Mouse (Mus musculus): ENCODE data around the gene Gm20695. TPM values are rescaled to one million over a fixed set of nuclear protein-coding genes. Genes with fewer than 3 reads are reported as not detected.
"Not testable (repeated sequence)": the region's sequence is repeated elsewhere in the genome, so short reads cannot be mapped to it uniquely, and the experiment has no call there.

Gene Gm20695
- polyA plus RNA-seq, 1 experiment from 2014 or later = 1.7 TPM

GRCm38 (mm10) chr16:3848416-3848815, 36.0 kb upstream of the Gm20695 start:
- Histone ChIP-seq H3K4me2 (ENCODE audit: low read length) (no peak overlapping the region), H3K9ac (ENCODE audit: low read length) (no peak overlapping the region), H3K4me3 (ENCODE audit: control insufficient read depth in 1 of 2, insufficient read depth in 1 of 2, low read depth in 1 of 2, low read length in 2 of 2) (no peak overlapping the region), H3K36me3 (ENCODE audit: control insufficient read depth, insufficient read depth, low read length) (no peaks in the 10 kb centered on the region), H3K9me3 (ENCODE audit: control insufficient read depth, low read length) (no peaks in the 10 kb centered on the region), H3K27ac (replicated peaks in 1 of 2; ENCODE audit: control insufficient read depth in 1 of 2, insufficient read depth in 1 of 2, low read depth in 2 of 2, low read length in 2 of 2) (no peak overlapping the region), H3K27me3 (ENCODE audit: control insufficient read depth, insufficient read depth, low read length) (no peaks in the 10 kb centered on the region), H3K4me1 (ENCODE audit: control insufficient read depth in 2 of 2, insufficient read depth in 2 of 2, low read length in 2 of 2) (peaks cover 6 to 7% of the 10 kb centered on the region in 2 experiments; a peak in 3 of 4 replicates)
- no peak for ATAC-seq (ENCODE audit: insufficient number of reproducible peaks, insufficient read depth, low FRiP score, low read depth)
- WGBS = 65% methylated on average over 3 of the region's 3 CpGs

- WGBS = 89% methylated on average over 13 of the region's 13 CpGs
- not testable (repeated sequence) for ATAC-seq (ENCODE audit: insufficient number of reproducible peaks, insufficient read depth, low FRiP score, low read depth); H3K9me3 ChIP-seq (ENCODE audit: control insufficient read depth, low read length)
Measured at GRCm38 (mm10) chr16:3851301-3851700, 33.1 kb upstream of the Gm20695 start.

GRCm38 (mm10) chr16:3852586-3852985, 31.9 kb upstream of the Gm20695 start:
- Histone ChIP-seq H3K36me3 (ENCODE audit: control insufficient read depth, insufficient read depth, low read length) (no peaks in the 10 kb centered on the region), H3K4me3 (ENCODE audit: control insufficient read depth in 1 of 2, insufficient read depth in 1 of 2, low read depth in 1 of 2, low read length in 2 of 2) (no peak overlapping the region), H3K27me3 (ENCODE audit: control insufficient read depth, insufficient read depth, low read length) (no peaks in the 10 kb centered on the region), H3K4me1 (ENCODE audit: control insufficient read depth in 2 of 2, insufficient read depth in 2 of 2, low read length in 2 of 2) (peaks cover 1 to 5% of the 10 kb centered on the region in 2 experiments; a peak in 2 of 4 replicates), H3K9me3 (ENCODE audit: control insufficient read depth, low read length) (no peaks in the 10 kb centered on the region), H3K27ac (replicated peaks in 1 of 2; ENCODE audit: control insufficient read depth in 1 of 2, insufficient read depth in 1 of 2, low read depth in 2 of 2, low read length in 2 of 2) (no peak overlapping the region), H3K9ac (ENCODE audit: low read length) (no peak overlapping the region), H3K4me2 (ENCODE audit: low read length) (no peak overlapping the region)
- ATAC-seq (ENCODE audit: insufficient number of reproducible peaks, insufficient read depth, low FRiP score, low read depth) = no peak
- 16% methylated on average over 11 of the region's 12 CpGs for WGBS

More at GRCm38 (mm10) chr16:3851301-3851700, 33.1 kb upstream of the Gm20695 start:
- not testable (repeated sequence) for H3K4me1 ChIP-seq (ENCODE audit: control insufficient read depth in 2 of 2, insufficient read depth in 2 of 2, low read length in 2 of 2); H3K9ac ChIP-seq (ENCODE audit: low read length); H3K27me3 ChIP-seq (ENCODE audit: control insufficient read depth, insufficient read depth, low read length); H3K4me2 ChIP-seq (ENCODE audit: low read length); H3K27ac ChIP-seq (replicated peaks in 1 of 2; ENCODE audit: control insufficient read depth in 1 of 2, insufficient read depth in 1 of 2, low read depth in 2 of 2, low read length in 2 of 2); H3K36me3 ChIP-seq (ENCODE audit: control insufficient read depth, insufficient read depth, low read length); H3K4me3 ChIP-seq (ENCODE audit: control insufficient read depth in 1 of 2, insufficient read depth in 1 of 2, low read depth in 1 of 2, low read length in 2 of 2)

GRCm38 (mm10) chr16:3854437-3855182, 29.8 kb upstream of the Gm20695 start:
- 60% methylated on average over 11 of the region's 11 CpGs for WGBS
- Histone ChIP-seq H3K4me2 (ENCODE audit: low read length) (no peak overlapping the region), H3K4me1 (ENCODE audit: control insufficient read depth in 2 of 2, insufficient read depth in 2 of 2, low read length in 2 of 2) (no peaks in the 10 kb centered on the region), H3K27me3 (ENCODE audit: control insufficient read depth, insufficient read depth, low read length) (no peaks in the 10 kb centered on the region), H3K27ac (replicated peaks in 1 of 2; ENCODE audit: control insufficient read depth in 1 of 2, insufficient read depth in 1 of 2, low read depth in 2 of 2, low read length in 2 of 2) (no peak overlapping the region), H3K36me3 (ENCODE audit: control insufficient read depth, insufficient read depth, low read length) (no peaks in the 10 kb centered on the region), H3K4me3 (ENCODE audit: control insufficient read depth in 1 of 2, insufficient read depth in 1 of 2, low read depth in 1 of 2, low read length in 2 of 2) (no peak overlapping the region), H3K9me3 (ENCODE audit: control insufficient read depth, low read length) (no peaks in the 10 kb centered on the region), H3K9ac (ENCODE audit: low read length) (no peak overlapping the region)
- ATAC-seq (ENCODE audit: insufficient number of reproducible peaks, insufficient read depth, low FRiP score, low read depth) = no peak

GRCm38 (mm10) chr16:3855776-3856175, 28.7 kb upstream of the Gm20695 start:
- Histone ChIP-seq H3K4me2 (ENCODE audit: low read length) (no peak overlapping the region), H3K4me3 (ENCODE audit: control insufficient read depth in 1 of 2, insufficient read depth in 1 of 2, low read depth in 1 of 2, low read length in 2 of 2) (no peak overlapping the region), H3K27me3 (ENCODE audit: control insufficient read depth, insufficient read depth, low read length) (no peaks in the 10 kb centered on the region), H3K36me3 (ENCODE audit: control insufficient read depth, insufficient read depth, low read length) (peaks cover 5% of the 10 kb centered on the region), H3K4me1 (ENCODE audit: control insufficient read depth in 2 of 2, insufficient read depth in 2 of 2, low read length in 2 of 2) (no peaks in the 10 kb centered on the region), H3K9me3 (ENCODE audit: control insufficient read depth, low read length) (no peaks in the 10 kb centered on the region), H3K27ac (replicated peaks in 1 of 2; ENCODE audit: control insufficient read depth in 1 of 2, insufficient read depth in 1 of 2, low read depth in 2 of 2, low read length in 2 of 2) (no peak overlapping the region), H3K9ac (ENCODE audit: low read length) (no peak overlapping the region)
- WGBS = 69% methylated on average over 1 of the region's 1 CpGs
- ATAC-seq (ENCODE audit: insufficient number of reproducible peaks, insufficient read depth, low FRiP score, low read depth) = no peak

GRCm38 (mm10) chr16:3859254-3859653, 25.2 kb upstream of the Gm20695 start:
- no peaks in the 10 kb centered on the region for H3K4me1 ChIP-seq (ENCODE audit: control insufficient read depth in 2 of 2, insufficient read depth in 2 of 2, low read length in 2 of 2)
- H3K4me2 ChIP-seq (ENCODE audit: low read length) = no peak overlapping the region
- peaks cover 30% of the 10 kb centered on the region for H3K36me3 ChIP-seq (ENCODE audit: control insufficient read depth, insufficient read depth, low read length)
- H3K27ac ChIP-seq (replicated peaks in 1 of 2; ENCODE audit: control insufficient read depth in 1 of 2, insufficient read depth in 1 of 2, low read depth in 2 of 2, low read length in 2 of 2) = no peak overlapping the region
- H3K27me3 ChIP-seq (ENCODE audit: control insufficient read depth, insufficient read depth, low read length) = no peaks in the 10 kb centered on the region
- no peak for ATAC-seq (ENCODE audit: insufficient number of reproducible peaks, insufficient read depth, low FRiP score, low read depth)
- H3K9ac ChIP-seq (ENCODE audit: low read length) = no peak overlapping the region
- WGBS = 91% methylated on average over 4 of the region's 4 CpGs
- no peaks in the 10 kb centered on the region for H3K9me3 ChIP-seq (ENCODE audit: control insufficient read depth, low read length)
- H3K4me3 ChIP-seq (ENCODE audit: control insufficient read depth in 1 of 2, insufficient read depth in 1 of 2, low read depth in 1 of 2, low read length in 2 of 2) = no peak overlapping the region

- no peaks in the 10 kb centered on the region for H3K27me3 ChIP-seq (ENCODE audit: control insufficient read depth, insufficient read depth, low read length)
- H3K36me3 ChIP-seq (ENCODE audit: control insufficient read depth, insufficient read depth, low read length) = peaks cover 28% of the 10 kb centered on the region
- peak overlapping the region; percentile 93 for H3K4me2 ChIP-seq (ENCODE audit: low read length)
- ATAC-seq (ENCODE audit: insufficient number of reproducible peaks, insufficient read depth, low FRiP score, low read depth) = no peak
- no peaks in the 10 kb centered on the region for H3K9me3 ChIP-seq (ENCODE audit: control insufficient read depth, low read length)
- peaks cover 3 to 10% of the 10 kb centered on the region in 2 experiments; a peak in 3 of 4 replicates for H3K4me1 ChIP-seq (ENCODE audit: control insufficient read depth in 2 of 2, insufficient read depth in 2 of 2, low read length in 2 of 2)
- peak overlapping the region; percentile 81 for H3K9ac ChIP-seq (ENCODE audit: low read length)
- H3K27ac ChIP-seq (replicated peaks in 1 of 2; ENCODE audit: control insufficient read depth in 1 of 2, insufficient read depth in 1 of 2, low read depth in 2 of 2, low read length in 2 of 2) = peak overlapping the region; percentile 55 to 58
- WGBS = 2% methylated on average over 16 of the region's 16 CpGs
- peak overlapping the region; percentile 63 to 85 for H3K4me3 ChIP-seq (ENCODE audit: control insufficient read depth in 1 of 2, insufficient read depth in 1 of 2, low read depth in 1 of 2, low read length in 2 of 2)
Measured at GRCm38 (mm10) chr16:3871815-3872214, 12.6 kb upstream of the Gm20695 start.
